Mouse (Mus musculus) thymus, adult 2 months (tissue): ENCODE measurements around the gene Sptlc3. TPM values are rescaled to one million over a fixed set of nuclear protein-coding genes. Genes with fewer than 3 reads are reported as not detected.

Experiments used
- DNase-seq: peaks from one replicate; pipeline ENCODE4 v3.0.0; 2021
- H3K27ac ChIP-seq: fragments of 200-500 bp; 2 replicates; pipeline ENCODE4 v1.5.1; 2012; ENCODE audit warnings: low read length, control low read depth; ENCODE audit not compliant: control insufficient read depth, insufficient read depth
- H3K27me3 ChIP-seq: fragments of 200-500 bp; 2 replicates; pipeline ENCODE4 v1.6.1; 2012; ENCODE audit warnings: mild to moderate bottlenecking, low read length, moderate library complexity, mixed read lengths; ENCODE audit not compliant: control insufficient read depth, insufficient read depth
- H3K36me3 ChIP-seq: fragments of 200-500 bp; 2 replicates; pipeline ENCODE4 v1.6.1; 2012; ENCODE audit warnings: mild to moderate bottlenecking, low read length, moderate library complexity; ENCODE audit not compliant: control insufficient read depth, insufficient read depth
- H3K4me1 ChIP-seq: fragments of 200-500 bp; replicated peaks from 2 replicates; pipeline ENCODE4 v1.6.1; 2012; ENCODE audit warnings: low read length; ENCODE audit not compliant: control insufficient read depth, insufficient read depth
- H3K4me3 ChIP-seq: fragments of 200-500 bp; 2 replicates; pipeline ENCODE4 v1.5.1; 2012; ENCODE audit warnings: mild to moderate bottlenecking, low read length, control low read depth, moderate library complexity; ENCODE audit not compliant: control insufficient read depth, insufficient read depth
- CTCF ChIP-seq: fragments of 200-500 bp; IDR thresholded peaks from 2 replicates; pipeline ENCODE4 v1.5.1; 2012; ENCODE audit warnings: mild to moderate bottlenecking, control low read depth, low read length, moderate library complexity, borderline replicate concordance; ENCODE audit not compliant: control insufficient read depth, poor library complexity, insufficient read depth; ENCODE audit errors: extremely low read depth
- POLR2A ChIP-seq: fragments of 200-500 bp; IDR thresholded peaks from 2 replicates; pipeline ENCODE4 v1.6.1; 2012; ENCODE audit warnings: mild to moderate bottlenecking, low read length, control low read depth, moderate library complexity; ENCODE audit not compliant: control insufficient read depth, poor library complexity, insufficient read depth; ENCODE audit errors: extremely low read depth
- WGBS: fragments of 180-500 bp; shearing (Covaris S2); methylation state at CpG from one replicate; pipeline ENCODE4 v1.1.7; 2018; 5-methylcytosine and 5-hydroxymethylcytosine counted together
- polyA plus RNA-seq: library from polyadenylated mRNA; depleted of rRNA; stranded (reverse); fragments of >200 nt; gene quantifications from 2 replicates; pipeline ENCODE4 v1.2.3, GENCODE M21; 2012

Sptlc3 gene
- polyA plus RNA-seq, 1 experiment: not detected

DNA sequence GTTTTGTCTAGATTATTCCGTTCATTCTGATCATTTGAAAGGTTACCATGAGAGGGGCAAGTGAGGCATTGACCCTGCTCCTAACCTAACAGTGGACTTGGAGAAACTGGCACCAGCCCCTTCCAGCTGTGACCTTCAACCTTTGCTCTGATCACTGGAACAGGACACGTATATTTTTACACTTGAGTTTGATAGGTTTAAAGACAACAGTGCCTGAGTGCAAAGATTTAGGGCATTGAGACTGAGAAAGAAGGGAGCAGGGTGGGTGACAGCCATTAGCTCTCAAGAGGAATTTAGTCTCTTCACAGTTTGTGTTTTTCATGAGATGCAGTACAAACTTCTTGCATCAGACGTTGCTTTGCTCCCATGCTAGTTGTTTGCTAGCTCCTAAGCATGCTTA, 114.5 kb downstream of the Sptlc3 start:
- no peak for TF ChIP-seq POLR2A
- no peak for TF ChIP-seq CTCF
- no peaks in the 10 kb centered on the region for H3K36me3 ChIP-seq
- DNase-seq: no peak
- no peaks in the 10 kb centered on the region for H3K4me1 ChIP-seq
- no peak overlapping the region for H3K27ac ChIP-seq
- H3K4me3 ChIP-seq: no peak overlapping the region
- WGBS: 84% methylated on average over 3 of the region's 3 CpGs
- no peaks in the 10 kb centered on the region for H3K27me3 ChIP-seq

DNA sequence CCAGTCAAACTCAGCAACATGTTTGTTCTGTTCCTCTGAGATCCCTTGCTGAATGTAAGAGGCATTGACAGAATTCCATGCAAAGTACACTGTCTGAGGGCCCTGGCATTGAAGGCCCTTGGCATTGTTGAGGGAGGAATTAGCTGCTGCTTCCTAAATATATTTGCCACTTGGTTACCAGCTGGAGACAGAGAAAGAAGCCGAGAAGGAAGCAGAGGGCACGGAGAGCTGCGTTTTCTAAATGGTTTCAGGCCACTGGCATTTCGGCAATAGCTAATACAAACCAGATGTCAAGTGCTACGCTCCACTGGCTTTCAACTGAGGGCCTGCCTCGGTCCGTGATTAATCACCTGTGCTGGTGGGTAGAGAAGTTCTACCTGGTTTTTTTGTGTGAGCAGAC, 115.1 kb downstream of the Sptlc3 start:
- no peaks in the 10 kb centered on the region for H3K36me3 ChIP-seq
- no peak overlapping the region for H3K4me3 ChIP-seq
- 69% methylated on average over 7 of the region's 7 CpGs for WGBS

DNA sequence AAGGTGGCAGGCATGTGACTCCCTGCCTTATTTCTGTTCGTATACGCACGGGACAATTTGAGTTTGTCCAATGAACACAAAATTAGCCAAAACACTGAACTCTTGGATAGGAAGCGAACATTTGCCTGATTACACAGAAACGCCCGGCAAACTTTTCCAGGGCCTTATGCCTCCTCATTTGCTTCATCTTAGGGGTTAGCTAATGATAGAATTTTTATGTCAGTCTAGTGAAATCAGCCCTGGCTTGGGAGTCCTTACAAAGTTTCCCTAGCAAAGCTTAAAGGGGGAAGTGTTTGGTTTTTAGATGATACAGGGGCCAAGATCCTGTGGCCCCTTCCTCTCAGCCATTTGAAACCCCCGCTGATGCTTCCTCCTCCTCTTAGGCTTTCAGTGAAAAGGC, 115.5 kb downstream of the Sptlc3 start:
- TF ChIP-seq CTCF: no peak
- no peaks in the 10 kb centered on the region for H3K4me1 ChIP-seq
- no peaks in the 10 kb centered on the region for H3K27me3 ChIP-seq
- 65% methylated on average over 7 of the region's 7 CpGs for WGBS
- H3K4me3 ChIP-seq: no peak overlapping the region
- H3K27ac ChIP-seq: no peak overlapping the region
- H3K36me3 ChIP-seq: no peaks in the 10 kb centered on the region
- no peak for DNase-seq

More for the DNA sequence above, 115.1 kb downstream of the Sptlc3 start:
- TF ChIP-seq POLR2A (no peak), CTCF (no peak)
- DNase-seq: no peak
- H3K27me3 ChIP-seq: no peaks in the 10 kb centered on the region
- no peak overlapping the region for H3K27ac ChIP-seq
- no peaks in the 10 kb centered on the region for H3K4me1 ChIP-seq

DNA sequence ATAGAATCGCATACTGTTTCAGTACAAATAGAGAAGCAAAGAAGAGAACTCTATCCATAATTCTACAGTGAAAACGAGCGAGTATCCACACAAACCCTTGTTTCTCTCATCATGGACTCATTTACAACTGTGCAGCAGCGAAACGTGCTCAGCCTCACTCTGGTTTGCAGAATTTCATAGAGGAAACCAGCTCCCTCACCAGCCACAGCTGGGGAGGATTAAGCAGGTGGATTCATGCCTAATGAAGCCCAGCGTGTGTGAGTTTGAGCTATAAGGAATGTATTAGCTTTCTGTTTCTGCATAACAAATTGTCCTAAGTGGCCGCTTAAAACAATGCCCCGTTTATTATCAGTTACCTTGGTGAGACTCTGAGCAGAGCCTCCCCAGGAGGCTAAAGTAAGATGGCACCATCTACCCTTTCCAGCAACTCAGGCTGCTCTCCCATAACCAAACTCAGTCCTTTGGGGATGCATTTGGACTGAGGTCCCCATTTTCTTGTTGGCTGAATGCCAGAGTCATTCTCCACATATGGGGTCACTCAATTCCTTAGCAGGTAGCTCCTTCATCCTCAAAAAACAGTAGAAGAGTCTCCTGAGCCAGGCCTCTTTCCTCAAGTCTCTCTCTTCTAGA, 116.1 kb downstream of the Sptlc3 start:
- H3K27ac ChIP-seq: no peak overlapping the region
- no peak overlapping the region for H3K4me3 ChIP-seq
- TF ChIP-seq POLR2A: no peak
- TF ChIP-seq CTCF: no peak
- no peaks in the 10 kb centered on the region for H3K36me3 ChIP-seq
- DNase-seq: no peak
- H3K27me3 ChIP-seq: no peaks in the 10 kb centered on the region
- no peaks in the 10 kb centered on the region for H3K4me1 ChIP-seq
- 55% methylated on average over 8 of the region's 8 CpGs for WGBS

DNA sequence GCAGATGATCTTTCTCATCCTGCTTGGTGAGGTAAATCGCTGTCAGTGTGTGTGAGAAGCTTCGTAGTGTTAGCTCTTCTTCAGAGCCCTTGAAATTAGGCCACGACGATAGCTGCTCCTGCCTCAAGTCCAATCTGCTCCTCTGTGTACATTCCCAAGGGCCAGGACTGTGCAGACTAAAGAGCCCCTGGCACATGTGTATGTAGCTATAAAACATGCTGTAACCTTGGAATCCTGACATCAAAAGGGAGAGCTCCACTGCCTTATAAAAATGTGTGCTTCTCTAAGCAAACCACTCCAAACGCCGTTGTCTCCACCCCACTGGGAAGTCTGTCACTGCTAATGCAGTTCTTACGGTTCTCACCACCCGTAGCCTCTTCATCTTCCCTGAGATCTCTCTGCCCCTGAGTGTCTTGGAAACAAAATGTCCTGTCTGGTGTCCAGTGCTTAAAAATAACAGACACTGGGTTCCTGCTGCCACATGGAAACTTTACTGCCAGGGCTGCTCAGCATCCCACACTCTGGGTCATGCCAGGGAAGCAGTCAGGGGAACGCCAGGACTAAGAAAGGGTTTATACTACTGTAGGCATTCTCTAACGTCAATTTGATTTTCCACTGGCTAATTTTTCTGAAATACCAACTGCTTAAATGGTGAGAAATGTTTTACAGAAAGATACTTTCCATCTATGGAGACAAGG, 118.8 kb downstream of the Sptlc3 start:
- Histone ChIP-seq H3K27me3 (no peaks in the 10 kb centered on the region), H3K4me1 (no peaks in the 10 kb centered on the region), H3K27ac (no peak overlapping the region), H3K4me3 (no peak overlapping the region), H3K36me3 (no peaks in the 10 kb centered on the region)
- TF ChIP-seq CTCF (no peak), POLR2A (no peak)
- 82% methylated on average over 10 of the region's 10 CpGs for WGBS
- DNase-seq: no peak

DNA sequence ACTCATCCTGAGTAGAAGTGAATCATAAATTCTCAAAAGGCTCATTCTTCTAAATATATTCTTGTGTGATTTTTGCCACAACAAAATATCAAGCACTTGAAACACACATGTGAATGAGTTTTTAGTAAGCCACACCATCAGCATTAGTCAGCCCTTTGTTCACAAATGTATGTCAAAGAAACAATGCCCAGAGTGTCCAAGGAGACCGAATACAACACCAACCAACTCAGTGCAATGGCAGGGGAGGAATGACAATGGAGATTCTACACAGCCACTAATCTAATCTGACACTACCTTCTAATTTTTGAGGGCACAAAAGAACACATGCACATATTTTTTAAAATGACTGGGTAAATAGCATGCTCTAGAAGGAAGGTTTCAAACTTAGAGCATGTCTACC, 132.8 kb downstream of the Sptlc3 start:
- H3K4me3 ChIP-seq: no peak overlapping the region
- no peak for DNase-seq
- H3K36me3 ChIP-seq: no peaks in the 10 kb centered on the region
- H3K27me3 ChIP-seq: no peaks in the 10 kb centered on the region
- H3K4me1 ChIP-seq: no peaks in the 10 kb centered on the region
- WGBS: 79% methylated on average over 1 of the region's 1 CpGs
- no peak overlapping the region for H3K27ac ChIP-seq
- TF ChIP-seq CTCF (no peak), POLR2A (no peak)
